Mouse (Mus musculus): Measurements from ENCODE around the gene Ifitm2. TPM values are rescaled to one million over a fixed set of nuclear protein-coding genes. Genes with fewer than 3 reads are reported as not detected.

Gene Ifitm2
- polyA plus RNA-seq, 1 experiment from 2014 or later, result 954 TPM

DNA sequence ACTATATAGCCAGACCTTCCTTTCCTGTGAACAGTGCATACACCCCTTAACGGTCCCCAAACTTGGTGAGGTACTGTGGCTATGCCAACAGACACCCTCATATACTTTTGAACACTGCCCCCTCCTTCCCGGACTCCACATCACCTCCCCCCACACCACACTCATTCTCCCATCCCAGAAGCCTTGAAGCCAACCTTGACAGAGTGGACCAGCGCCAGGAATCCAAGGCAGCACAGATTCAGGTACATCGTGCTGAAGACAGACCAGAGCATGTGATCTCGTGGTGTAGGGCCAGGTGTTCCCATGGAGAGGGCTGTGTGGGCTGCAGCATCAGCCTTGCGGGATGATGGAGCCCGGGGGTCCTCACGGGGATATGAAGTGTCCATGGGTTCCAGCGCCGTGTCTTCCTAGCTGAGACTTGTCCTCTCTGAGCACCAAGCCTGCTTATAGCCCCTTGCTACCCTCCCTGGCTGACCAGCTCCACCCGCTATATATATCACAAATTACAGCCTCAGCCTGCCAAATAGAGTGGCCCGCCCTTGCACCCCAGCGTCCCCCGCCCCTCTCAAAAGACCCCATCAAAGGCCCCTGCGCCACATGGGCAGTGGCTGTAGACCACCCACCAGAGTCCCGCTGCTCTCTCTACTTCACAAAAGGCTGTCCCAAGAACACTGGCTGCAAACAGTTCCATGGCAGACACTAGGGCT lies 5.8 kb downstream of the Ifitm2 start, which contains the start of gene Ifitm5:
Gene Ifitm5, minus strand, starts transcription at position 468 of the 707 bp plus-strand sequence.
- no peak within 1 kb of the TSS for H3K4me3 ChIP-seq (replicated peaks)
- no peak within 1 kb of the TSS for H3K9ac ChIP-seq
- no peaks in the 10 kb centered on the region for H3K27me3 ChIP-seq
- WGBS, result 50% methylated on average over 16 of the region's 16 CpGs
- H3K27ac ChIP-seq, result peak within 1 kb of the TSS; percentile 78; the same call in 1 of the 2 replicates
- peaks cover 51% of the 10 kb centered on the region for H3K4me1 ChIP-seq
- H3K36me3 ChIP-seq, result peaks cover 60% of the 10 kb centered on the region
- H3K9me3 ChIP-seq (replicated peaks), result no peaks in the 10 kb centered on the region
- no peak for ATAC-seq (replicated peaks; ENCODE audit: low FRiP score)
- peak within 1 kb of the TSS; percentile 29; the same call in 1 of the 2 replicates for H3K4me2 ChIP-seq

GRCm38 (mm10) chr7:140949255-140949654 lies 6.5 kb downstream of the Ifitm2 start:
- H3K4me1 ChIP-seq, result peaks cover 45% of the 10 kb centered on the region
- peaks cover 65% of the 10 kb centered on the region for H3K36me3 ChIP-seq
- WGBS, result 87% methylated on average over 6 of the region's 6 CpGs
- H3K9me3 ChIP-seq (replicated peaks), result no peaks in the 10 kb centered on the region
- H3K4me2 ChIP-seq, result no peak overlapping the region
- no peak overlapping the region for H3K27ac ChIP-seq
- H3K9ac ChIP-seq, result no peak overlapping the region
- no peaks in the 10 kb centered on the region for H3K27me3 ChIP-seq
- ATAC-seq (replicated peaks; ENCODE audit: low FRiP score), result no peak
- H3K4me3 ChIP-seq (replicated peaks), result no peak overlapping the region

DNA sequence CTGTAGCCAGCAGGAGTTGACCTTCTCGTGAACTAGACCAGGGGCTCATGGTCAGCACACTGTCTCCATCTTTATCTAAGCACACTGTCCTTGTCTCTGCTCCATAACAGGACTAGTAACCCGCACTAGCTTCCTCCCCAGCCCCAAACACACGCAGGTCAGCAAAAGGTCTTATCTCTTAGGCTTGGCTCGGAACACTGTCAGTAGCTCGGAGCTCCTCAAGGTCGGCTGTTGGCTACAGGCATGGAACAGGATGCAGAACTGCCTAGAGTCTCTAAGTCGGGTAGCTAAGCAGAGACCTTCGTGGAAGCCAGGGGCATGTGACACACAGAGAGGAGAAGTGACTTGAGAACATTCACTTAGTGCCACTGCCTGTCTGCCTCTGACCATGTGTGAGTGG lies 7.6 kb downstream of the Ifitm2 start:
- no peaks in the 10 kb centered on the region for H3K9me3 ChIP-seq (replicated peaks)
- H3K27me3 ChIP-seq, result no peaks in the 10 kb centered on the region
- WGBS, result 86% methylated on average over 8 of the region's 8 CpGs
- no peak overlapping the region for H3K4me3 ChIP-seq (replicated peaks)
- peaks cover 34% of the 10 kb centered on the region for H3K4me1 ChIP-seq
- H3K4me2 ChIP-seq, result no peak overlapping the region
- H3K36me3 ChIP-seq, result peaks cover 63% of the 10 kb centered on the region
- no peak overlapping the region for H3K9ac ChIP-seq
- no peak overlapping the region for H3K27ac ChIP-seq
- ATAC-seq (replicated peaks; ENCODE audit: low FRiP score), result no peak

GRCm38 (mm10) chr7:140946980-140947379 lies 8.8 kb downstream of the Ifitm2 start:
- Histone ChIP-seq H3K9me3 (replicated peaks) (no peaks in the 10 kb centered on the region), H3K4me1 (peaks cover 33% of the 10 kb centered on the region), H3K4me3 (replicated peaks) (no peak overlapping the region), H3K9ac (peak overlapping the region; percentile 3; the same call in 1 of the 2 replicates), H3K4me2 (no peak overlapping the region), H3K36me3 (peaks cover 55% of the 10 kb centered on the region), H3K27me3 (no peaks in the 10 kb centered on the region), H3K27ac (0 out of 2 replicates have a peak overlapping the region, but pooled peaks have one; percentile 42)
- WGBS, result 54% methylated on average over 7 of the region's 7 CpGs
- no peak for ATAC-seq (replicated peaks; ENCODE audit: low FRiP score)

DNA sequence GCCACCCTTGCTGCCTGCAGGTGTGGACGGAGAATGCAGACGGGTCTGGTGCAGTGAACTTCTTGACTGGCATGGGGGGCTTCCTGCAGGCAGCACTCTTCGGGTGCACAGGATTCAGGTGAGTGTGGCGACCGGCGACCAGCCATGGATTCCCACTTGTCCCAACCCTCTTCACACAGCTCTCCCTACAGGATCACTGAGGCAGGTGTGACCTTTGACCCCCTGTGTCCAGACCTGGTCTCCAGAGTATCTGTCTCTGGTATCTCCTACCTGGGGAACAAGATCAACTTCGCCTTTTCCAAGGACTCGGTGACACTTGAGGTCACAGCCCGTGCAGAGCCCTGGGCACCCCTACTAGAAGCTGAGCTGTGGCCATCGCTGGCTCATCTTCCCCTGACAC lies 9.5 kb downstream of the Ifitm2 start:
- WGBS, result 91% methylated on average over 10 of the region's 10 CpGs
- ATAC-seq (replicated peaks; ENCODE audit: low FRiP score), result no peak
- H3K27ac ChIP-seq, result no peak overlapping the region

GRCm38 (mm10) chr7:140945247-140945646 lies 10.5 kb downstream of the Ifitm2 start:
- no peak overlapping the region for H3K9ac ChIP-seq
- no peak for ATAC-seq (replicated peaks; ENCODE audit: low FRiP score)
- no peak overlapping the region for H3K4me3 ChIP-seq (replicated peaks)
- H3K4me2 ChIP-seq, result no peak overlapping the region
- no peaks in the 10 kb centered on the region for H3K9me3 ChIP-seq (replicated peaks)
- 91% methylated on average over 5 of the region's 5 CpGs for WGBS
- peaks cover 55% of the 10 kb centered on the region for H3K36me3 ChIP-seq
- H3K4me1 ChIP-seq, result peaks cover 26% of the 10 kb centered on the region
- no peaks in the 10 kb centered on the region for H3K27me3 ChIP-seq
- no peak overlapping the region for H3K27ac ChIP-seq

More for the DNA sequence above, 9.5 kb downstream of the Ifitm2 start:
- Histone ChIP-seq H3K4me3 (replicated peaks) (no peak overlapping the region), H3K4me1 (peaks cover 28% of the 10 kb centered on the region), H3K9ac (no peak overlapping the region), H3K9me3 (replicated peaks) (no peaks in the 10 kb centered on the region), H3K27me3 (no peaks in the 10 kb centered on the region), H3K4me2 (no peak overlapping the region), H3K36me3 (peaks cover 55% of the 10 kb centered on the region)

DNA sequence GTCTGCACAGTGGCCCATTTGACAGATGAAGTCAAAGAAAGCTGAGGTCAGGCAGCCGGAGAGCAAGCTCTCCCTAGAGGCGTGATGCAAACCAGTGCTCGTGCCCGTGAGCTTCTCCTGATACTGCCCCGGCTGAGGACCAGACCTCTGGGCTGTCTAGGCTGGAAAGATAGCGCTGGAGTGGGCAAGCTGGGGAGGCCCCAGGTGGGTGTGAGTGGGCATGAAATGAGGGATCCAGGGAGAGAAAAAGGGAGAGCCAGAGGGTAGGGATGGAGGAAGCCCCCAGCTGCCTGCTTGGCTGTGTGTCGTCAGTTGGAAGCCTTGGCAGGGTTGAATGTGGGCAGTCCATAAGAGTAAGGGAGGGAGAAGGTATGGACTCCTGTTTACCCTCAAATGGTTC lies 11.6 kb downstream of the Ifitm2 start:
- 88% methylated on average over 7 of the region's 7 CpGs for WGBS
- no peak overlapping the region for H3K9ac ChIP-seq

DNA sequence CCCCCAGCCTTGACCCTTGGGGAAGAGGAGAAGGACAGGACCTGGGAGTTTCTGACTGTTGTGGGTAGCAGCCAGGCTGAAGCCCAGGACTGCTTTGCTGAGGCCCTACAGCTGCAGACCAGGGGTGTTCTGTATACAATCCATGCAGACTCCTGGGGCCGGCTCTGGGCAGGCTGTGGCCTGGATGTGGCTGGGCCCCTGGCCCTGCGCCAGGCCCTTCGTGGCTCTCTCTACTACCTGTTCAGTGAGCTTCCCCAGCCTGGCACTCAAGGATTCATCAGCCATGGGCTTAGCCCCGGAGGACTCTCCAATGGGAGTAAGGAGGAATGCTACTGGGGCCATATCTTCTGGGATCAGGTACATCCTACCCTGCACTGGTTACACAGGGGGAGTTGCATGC lies 12.4 kb downstream of the Ifitm2 start:
- no peak for ATAC-seq (replicated peaks; ENCODE audit: low FRiP score)
- no peak overlapping the region for H3K27ac ChIP-seq
- H3K36me3 ChIP-seq, result peaks cover 39% of the 10 kb centered on the region

More for the DNA sequence above, 11.6 kb downstream of the Ifitm2 start:
- H3K4me3 ChIP-seq (replicated peaks), result no peak overlapping the region
- no peak overlapping the region for H3K27ac ChIP-seq
- ATAC-seq (replicated peaks; ENCODE audit: low FRiP score), result no peak
- H3K4me1 ChIP-seq, result peaks cover 31% of the 10 kb centered on the region
- H3K9me3 ChIP-seq (replicated peaks), result no peaks in the 10 kb centered on the region
- H3K4me2 ChIP-seq, result no peak overlapping the region
- H3K36me3 ChIP-seq, result peaks cover 47% of the 10 kb centered on the region
- H3K27me3 ChIP-seq, result no peaks in the 10 kb centered on the region

DNA sequence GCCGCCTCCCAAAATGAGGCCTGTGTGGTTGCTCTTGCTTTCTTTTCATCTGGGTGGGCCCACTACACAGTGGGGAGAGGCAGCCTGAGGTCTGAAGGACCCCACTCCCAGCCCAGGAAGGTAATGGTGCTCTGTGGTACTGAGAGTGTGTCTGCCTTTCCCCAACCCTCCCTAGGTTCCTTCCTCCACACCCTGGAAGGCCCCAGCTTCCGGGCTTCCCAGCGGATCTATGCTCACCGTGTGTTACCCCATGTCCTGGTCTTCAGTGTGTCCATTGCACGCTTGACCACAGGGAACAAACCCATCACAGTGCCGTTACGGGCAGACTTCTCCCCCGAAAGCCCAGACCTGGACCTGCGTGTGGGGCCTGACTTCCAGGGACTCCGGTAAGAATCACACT lies 13.0 kb downstream of the Ifitm2 start:
- H3K4me2 ChIP-seq, result 0 out of 2 replicates have a peak overlapping the region, but pooled peaks have one; percentile 71
- 90% methylated on average over 10 of the region's 10 CpGs for WGBS

More for the DNA sequence above, 12.4 kb downstream of the Ifitm2 start:
- H3K27me3 ChIP-seq, result no peaks in the 10 kb centered on the region
- no peak overlapping the region for H3K9ac ChIP-seq
- no peak overlapping the region for H3K4me2 ChIP-seq
- no peaks in the 10 kb centered on the region for H3K9me3 ChIP-seq (replicated peaks)
- WGBS, result 77% methylated on average over 4 of the region's 4 CpGs
- H3K4me1 ChIP-seq, result peaks cover 34% of the 10 kb centered on the region
- H3K4me3 ChIP-seq (replicated peaks), result no peak overlapping the region

GRCm38 (mm10) chr7:140942341-140942740 lies 13.4 kb downstream of the Ifitm2 start:
- Histone ChIP-seq H3K9me3 (replicated peaks) (no peaks in the 10 kb centered on the region), H3K27me3 (0 out of 2 replicates have a peak, but pooled peaks cover 4% of the 10 kb centered on the region), H3K9ac (peak overlapping the region; percentile 70), H3K36me3 (peaks cover 28% of the 10 kb centered on the region), H3K4me1 (peaks cover 34% of the 10 kb centered on the region), H3K27ac (peak overlapping the region; percentile 95), H3K4me2 (peak overlapping the region; percentile 71), H3K4me3 (replicated peaks) (peak overlapping the region; percentile 62)
- 45% methylated on average over 9 of the region's 9 CpGs for WGBS
- no peak for ATAC-seq (replicated peaks; ENCODE audit: low FRiP score)

More for the DNA sequence above, 13.0 kb downstream of the Ifitm2 start:
- Histone ChIP-seq H3K27ac (peak overlapping the region; percentile 95; the same call in 1 of the 2 replicates), H3K9ac (peak overlapping the region; percentile 70), H3K36me3 (peaks cover 33% of the 10 kb centered on the region), H3K9me3 (replicated peaks) (no peaks in the 10 kb centered on the region), H3K4me1 (peaks cover 34% of the 10 kb centered on the region), H3K27me3 (0 out of 2 replicates have a peak, but pooled peaks cover 2% of the 10 kb centered on the region), H3K4me3 (replicated peaks) (0 out of 2 replicates have a peak overlapping the region, but pooled peaks have one; percentile 62)
- ATAC-seq (replicated peaks; ENCODE audit: low FRiP score), result no peak

- Histone ChIP-seq H3K9me3 (replicated peaks) (no peaks in the 10 kb centered on the region), H3K9ac (peak within 1 kb of the TSS; percentile 70), H3K4me3 (replicated peaks) (peak within 1 kb of the TSS; percentile 62), H3K27ac (peak within 1 kb of the TSS; percentile 95), H3K4me1 (peaks cover 34% of the 10 kb centered on the region), H3K4me2 (peak within 1 kb of the TSS; percentile 71), H3K36me3 (peaks cover 19% of the 10 kb centered on the region), H3K27me3 (peaks cover 11% of the 10 kb centered on the region; the same call in 1 of the 2 replicates)
- peak; percentile 88 for ATAC-seq (replicated peaks; ENCODE audit: low FRiP score)
- WGBS, result 3% methylated on average over 33 of the region's 33 CpGs
Measured at GRCm38 (mm10) chr7:140941222-140942051, 14.3 kb downstream of the Ifitm2 start, which contains the start of gene Pgghg. Pgghg (plus strand) TSS chr7:140941391.

All from kidney, embryonic 15.5 days (tissue).